Mouse (Mus musculus) liver, embryonic 13.5 days (tissue): Measurements from ENCODE around the gene Cyth1. TPM values are rescaled to one million over a fixed set of nuclear protein-coding genes. Genes with fewer than 3 reads are reported as not detected.

Experiments
- ATAC-seq: fragments of 200-750 bp; cut with Nextera tagmentation; 2 replicates; pipeline ENCODE4 v1.8.0; 2017; ENCODE audit warnings: low read depth, mild to moderate bottlenecking, moderate number of reproducible peaks, moderate library complexity
- DNase-seq: peaks from one replicate; pipeline ENCODE4 v3.0.0; 2022
- H3K27ac ChIP-seq: fragments of 300-500 bp; sonication (generic); 2 replicates; pipeline ENCODE4 v1.5.1; 2015; ENCODE audit warnings: moderate library complexity, mild to moderate bottlenecking, inconsistent platforms
- H3K27me3 ChIP-seq: fragments of 300-500 bp; sonication (generic); 2 replicates; pipeline ENCODE4 v1.6.1; 2015; ENCODE audit warnings: mild to moderate bottlenecking, inconsistent platforms
- H3K36me3 ChIP-seq: fragments of 300-500 bp; sonication (generic); 2 replicates; pipeline ENCODE4 v1.6.1; 2015; ENCODE audit warnings: mild to moderate bottlenecking, inconsistent platforms
- H3K4me1 ChIP-seq: fragments of 300-500 bp; sonication (generic); replicated peaks from 2 replicates; pipeline ENCODE4 v1.6.1; 2015; ENCODE audit warnings: inconsistent platforms
- H3K4me2 ChIP-seq: fragments of 300-500 bp; sonication (generic); 2 replicates; pipeline ENCODE4 v1.6.1; 2015; ENCODE audit warnings: inconsistent platforms, mild to moderate bottlenecking, moderate library complexity
- H3K4me3 ChIP-seq: fragments of 300-500 bp; sonication (generic); replicated peaks from 2 replicates; pipeline ENCODE4 v1.5.1; 2015; ENCODE audit warnings: mild to moderate bottlenecking, inconsistent platforms
- H3K9ac ChIP-seq: fragments of 300-500 bp; sonication (generic); 2 replicates; pipeline ENCODE4 v1.6.1; 2015; ENCODE audit warnings: mild to moderate bottlenecking, inconsistent platforms
- H3K9me3 ChIP-seq: fragments of 300-500 bp; sonication (generic); replicated peaks from 2 replicates; pipeline ENCODE4 v1.6.1; 2016; ENCODE audit warnings: inconsistent platforms
- WGBS: fragments of 180-500 bp; shearing (Covaris S2); methylation state at CpG from one replicate; pipeline ENCODE4 v1.1.7; 2015; ENCODE audit not compliant: insufficient replicate concordance; 5-methylcytosine and 5-hydroxymethylcytosine counted together
- polyA plus RNA-seq: library from polyadenylated mRNA; unstranded; fragments of >200 nt; fragmentation: Nextera tagmentation; extraction: Ambion mirVana; gene quantifications from 2 replicates; pipeline ENCODE4 v1.2.1, GENCODE M21; 2015

Gene Cyth1
- polyA plus RNA-seq, 1 experiment from 2014 or later = 2.3 TPM

DNA sequence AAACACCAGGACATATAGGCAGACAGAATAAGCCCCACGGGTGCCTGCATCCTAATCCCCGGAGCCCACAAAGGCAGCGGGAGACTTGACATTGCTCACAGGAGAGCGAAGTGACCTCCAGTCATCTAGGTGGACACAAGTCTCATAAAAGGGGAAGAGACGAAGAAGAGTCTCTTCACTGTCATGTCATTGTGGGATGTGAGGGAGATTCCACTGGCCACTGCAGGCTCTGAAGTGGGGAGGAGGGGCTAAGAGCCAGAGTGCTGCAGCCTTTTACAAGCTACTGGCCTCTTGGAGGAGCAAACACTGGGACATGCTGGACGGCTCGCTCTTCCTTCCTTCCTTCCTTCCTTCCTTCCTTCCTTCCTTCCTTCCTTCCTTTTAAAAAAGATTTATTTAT, 13.5 kb downstream of the Cyth1 start:
- no peak for ATAC-seq
- no peak overlapping the region for H3K27ac ChIP-seq
- no peaks in the 10 kb centered on the region for H3K36me3 ChIP-seq
- no peaks in the 10 kb centered on the region for H3K27me3 ChIP-seq
- DNase-seq = no peak
- 54% methylated on average over 7 of the region's 7 CpGs for WGBS
- H3K4me3 ChIP-seq = no peak overlapping the region
- H3K9me3 ChIP-seq = no peaks in the 10 kb centered on the region
- H3K4me1 ChIP-seq = peaks cover 49% of the 10 kb centered on the region
- H3K4me2 ChIP-seq = no peak overlapping the region
- no peak overlapping the region for H3K9ac ChIP-seq

DNA sequence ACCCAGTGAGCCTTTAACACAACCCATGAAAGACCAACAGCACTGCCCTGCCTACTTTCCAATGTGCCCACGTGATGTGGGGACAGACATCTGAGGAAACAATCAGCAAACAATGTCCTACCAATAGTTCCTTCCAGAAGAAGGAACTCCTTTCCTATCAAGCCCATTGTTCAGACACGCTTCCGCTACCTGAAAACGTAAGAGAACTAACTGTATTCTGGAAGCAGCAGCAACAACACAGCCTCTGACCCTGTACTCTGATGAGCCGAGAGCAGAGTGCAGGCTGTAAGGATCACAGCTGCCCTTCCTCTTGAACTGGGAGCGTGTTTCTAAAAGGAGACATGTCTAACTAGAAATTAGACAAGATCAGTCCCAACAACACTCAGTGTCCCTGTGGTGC, 13.9 kb downstream of the Cyth1 start:
- Histone ChIP-seq H3K4me1 (peaks cover 46% of the 10 kb centered on the region), H3K27me3 (no peaks in the 10 kb centered on the region), H3K4me2 (no peak overlapping the region), H3K9me3 (no peaks in the 10 kb centered on the region), H3K4me3 (no peak overlapping the region), H3K36me3 (no peaks in the 10 kb centered on the region), H3K9ac (no peak overlapping the region), H3K27ac (no peak overlapping the region)
- no peak for DNase-seq
- WGBS = 39% methylated on average over 6 of the region's 6 CpGs
- no peak for ATAC-seq

DNA sequence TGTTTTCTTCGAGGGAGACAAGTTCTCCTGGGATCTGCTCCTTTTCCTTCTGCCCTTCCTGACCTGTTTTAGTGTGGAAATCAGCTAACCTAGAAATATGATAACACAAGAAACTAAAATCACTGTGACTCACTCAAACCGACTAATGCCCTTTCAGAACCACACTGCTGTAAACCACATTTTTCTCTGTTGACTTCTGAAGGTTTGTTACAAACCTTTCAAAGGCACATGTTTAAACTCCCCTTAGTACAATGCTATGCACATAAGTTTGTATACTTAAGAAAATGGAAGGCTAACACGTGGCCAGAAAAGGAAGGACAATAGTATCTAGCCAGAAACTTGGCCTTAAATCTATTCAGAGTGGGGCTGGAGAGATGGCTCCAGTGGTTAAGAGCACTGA, 14.5 kb downstream of the Cyth1 start:
- no peak overlapping the region for H3K4me3 ChIP-seq
- H3K36me3 ChIP-seq = no peaks in the 10 kb centered on the region
- H3K4me2 ChIP-seq = no peak overlapping the region
- H3K27ac ChIP-seq = no peak overlapping the region
- no peaks in the 10 kb centered on the region for H3K27me3 ChIP-seq
- peaks cover 43% of the 10 kb centered on the region for H3K4me1 ChIP-seq
- no peak for ATAC-seq
- H3K9me3 ChIP-seq = no peaks in the 10 kb centered on the region
- WGBS = 48% methylated on average over 3 of the region's 3 CpGs
- no peak overlapping the region for H3K9ac ChIP-seq
- no peak for DNase-seq

DNA sequence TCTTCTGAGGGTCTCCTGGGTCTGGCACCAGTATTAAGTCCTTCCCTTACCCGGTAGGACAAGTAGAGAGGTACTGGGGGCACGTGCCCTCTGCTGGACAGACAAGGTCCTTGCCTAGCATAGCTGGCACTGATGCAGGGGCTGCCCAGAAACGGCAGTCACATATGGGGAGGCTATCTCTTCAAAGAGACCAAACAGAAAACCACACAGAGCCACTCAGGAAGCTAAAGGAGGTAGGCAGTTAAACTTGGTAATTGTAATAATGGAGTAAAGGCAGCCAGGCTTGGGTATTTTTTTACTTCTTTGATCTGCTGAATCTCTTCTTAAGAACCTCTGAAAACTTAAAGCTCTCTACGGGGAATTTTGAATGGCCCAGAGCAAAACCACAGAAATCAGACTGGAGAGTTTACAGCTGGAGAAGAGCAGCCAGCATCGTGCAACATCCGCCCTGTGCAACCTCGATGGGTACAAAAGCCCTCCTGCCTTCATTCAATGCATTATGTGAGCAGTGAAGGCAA, 16.0 kb downstream of the Cyth1 start:
- 0 out of 2 replicates have a peak, but pooled peaks have one; percentile 51 for ATAC-seq
- Histone ChIP-seq H3K9me3 (no peaks in the 10 kb centered on the region), H3K27ac (no peak overlapping the region), H3K36me3 (no peaks in the 10 kb centered on the region), H3K4me3 (no peak overlapping the region), H3K4me1 (peaks cover 54% of the 10 kb centered on the region), H3K4me2 (no peak overlapping the region), H3K27me3 (no peaks in the 10 kb centered on the region), H3K9ac (no peak overlapping the region)
- 22% methylated on average over 7 of the region's 7 CpGs for WGBS
- DNase-seq = no peak

- DNase-seq = no peak
- 62% methylated on average over 5 of the region's 5 CpGs for WGBS
- Histone ChIP-seq H3K9me3 (no peaks in the 10 kb centered on the region), H3K4me3 (no peak overlapping the region), H3K4me1 (peaks cover 53% of the 10 kb centered on the region), H3K4me2 (no peak overlapping the region), H3K9ac (no peak overlapping the region), H3K27ac (no peak overlapping the region), H3K36me3 (no peaks in the 10 kb centered on the region), H3K27me3 (no peaks in the 10 kb centered on the region)
- ATAC-seq = no peak
Measured at GRCm38 (mm10) chr11:118229941-118230340, 18.5 kb downstream of the Cyth1 start.

- no peak overlapping the region for H3K4me3 ChIP-seq
- H3K9ac ChIP-seq = no peak overlapping the region
- ATAC-seq (no peak), DNase-seq (no peak)
- no peaks in the 10 kb centered on the region for H3K36me3 ChIP-seq
- 14% methylated on average over 7 of the region's 7 CpGs for WGBS
- H3K4me2 ChIP-seq = no peak overlapping the region
- peaks cover 46% of the 10 kb centered on the region for H3K4me1 ChIP-seq
- H3K27me3 ChIP-seq = no peaks in the 10 kb centered on the region
- H3K9me3 ChIP-seq = no peaks in the 10 kb centered on the region
- H3K27ac ChIP-seq = no peak overlapping the region
Measured at GRCm38 (mm10) chr11:118227650-118228049, 20.7 kb downstream of the Cyth1 start.

DNA sequence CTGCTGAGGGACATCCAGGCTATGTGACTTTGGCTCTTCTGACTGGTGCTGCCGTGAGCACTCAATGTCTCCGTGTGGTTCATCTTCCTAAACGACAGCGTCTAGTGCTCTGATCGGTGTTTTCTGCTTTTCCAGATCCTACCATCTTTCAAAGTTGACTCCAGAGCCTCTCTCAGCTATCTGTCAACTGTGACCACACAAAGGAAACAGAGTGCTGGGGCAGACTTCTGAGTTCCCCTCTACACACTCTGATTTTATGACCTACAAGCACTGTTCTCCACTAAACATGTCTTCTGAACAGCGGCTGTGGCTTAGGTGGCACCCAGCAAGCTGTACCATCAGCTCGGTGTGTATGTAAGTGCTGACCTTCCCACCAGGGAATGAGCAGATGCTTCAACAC, 21.5 kb downstream of the Cyth1 start:
- Histone ChIP-seq H3K4me3 (no peak overlapping the region), H3K36me3 (no peaks in the 10 kb centered on the region), H3K9ac (no peak overlapping the region), H3K27ac (no peak overlapping the region), H3K4me1 (peaks cover 38% of the 10 kb centered on the region), H3K4me2 (no peak overlapping the region), H3K9me3 (no peaks in the 10 kb centered on the region), H3K27me3 (no peaks in the 10 kb centered on the region)
- DNase-seq = no peak
- ATAC-seq = no peak
- WGBS = 34% methylated on average over 7 of the region's 7 CpGs

DNA sequence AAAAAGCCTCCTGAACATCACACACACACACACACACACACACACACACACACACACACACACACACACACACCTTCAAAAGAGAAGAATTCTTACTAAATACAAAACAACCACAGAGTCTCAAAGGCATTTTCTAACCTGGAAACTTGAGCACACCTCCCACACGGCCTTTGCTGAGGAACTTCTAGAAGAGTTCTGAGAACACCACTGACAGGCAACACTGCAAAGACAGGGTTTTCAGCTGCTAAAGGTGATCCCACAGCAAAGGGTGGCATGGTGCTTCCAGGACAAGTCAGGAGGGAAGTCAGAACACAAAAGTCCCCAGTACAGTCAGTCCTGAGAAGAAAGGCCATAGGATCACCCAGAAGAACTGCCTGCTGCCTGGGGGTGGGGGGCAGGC, 22.5 kb downstream of the Cyth1 start:
- H3K9ac ChIP-seq = no peak overlapping the region
- WGBS = 48% methylated on average over 1 of the region's 1 CpGs
- no peaks in the 10 kb centered on the region for H3K9me3 ChIP-seq
- DNase-seq (no peak), ATAC-seq (no peak)
- H3K27ac ChIP-seq = no peak overlapping the region
- peaks cover 35% of the 10 kb centered on the region for H3K4me1 ChIP-seq
- H3K4me3 ChIP-seq = no peak overlapping the region
- no peak overlapping the region for H3K4me2 ChIP-seq
- no peaks in the 10 kb centered on the region for H3K36me3 ChIP-seq
- no peaks in the 10 kb centered on the region for H3K27me3 ChIP-seq

- ATAC-seq (no peak), DNase-seq (no peak)
- no peak overlapping the region for H3K9ac ChIP-seq
- H3K27me3 ChIP-seq = no peaks in the 10 kb centered on the region
- no peaks in the 10 kb centered on the region for H3K9me3 ChIP-seq
- H3K27ac ChIP-seq = no peak overlapping the region
- H3K4me1 ChIP-seq = peaks cover 29% of the 10 kb centered on the region
- H3K36me3 ChIP-seq = no peaks in the 10 kb centered on the region
- H3K4me2 ChIP-seq = no peak overlapping the region
- 75% methylated on average over 12 of the region's 12 CpGs for WGBS
- H3K4me3 ChIP-seq = no peak overlapping the region
Measured at GRCm38 (mm10) chr11:118225056-118225836, 23.1 kb downstream of the Cyth1 start.

- H3K27ac ChIP-seq = no peak overlapping the region
- no peak overlapping the region for H3K4me3 ChIP-seq
- no peaks in the 10 kb centered on the region for H3K27me3 ChIP-seq
- WGBS = 67% methylated on average over 10 of the region's 10 CpGs
- DNase-seq (no peak), ATAC-seq (no peak)
- H3K9me3 ChIP-seq = no peaks in the 10 kb centered on the region
- H3K36me3 ChIP-seq = no peaks in the 10 kb centered on the region
- no peak overlapping the region for H3K4me2 ChIP-seq
- no peak overlapping the region for H3K9ac ChIP-seq
- H3K4me1 ChIP-seq = peaks cover 22% of the 10 kb centered on the region
Measured at GRCm38 (mm10) chr11:118223416-118224067, 24.9 kb downstream of the Cyth1 start.

GRCm38 (mm10) chr11:118222917-118223316, 25.5 kb downstream of the Cyth1 start:
- 71% methylated on average over 5 of the region's 5 CpGs for WGBS
- no peak overlapping the region for H3K4me3 ChIP-seq
- H3K27ac ChIP-seq = no peak overlapping the region

More at GRCm38 (mm10) chr11:118222917-118223316, 25.5 kb downstream of the Cyth1 start:
- Histone ChIP-seq H3K4me2 (no peak overlapping the region), H3K27me3 (no peaks in the 10 kb centered on the region), H3K9me3 (no peaks in the 10 kb centered on the region), H3K4me1 (peaks cover 16% of the 10 kb centered on the region), H3K36me3 (no peaks in the 10 kb centered on the region), H3K9ac (no peak overlapping the region)
- DNase-seq = no peak
- ATAC-seq = no peak
